16 mouse cellular contexts compared by ENCODE assay signal in the genomic region with DNA sequence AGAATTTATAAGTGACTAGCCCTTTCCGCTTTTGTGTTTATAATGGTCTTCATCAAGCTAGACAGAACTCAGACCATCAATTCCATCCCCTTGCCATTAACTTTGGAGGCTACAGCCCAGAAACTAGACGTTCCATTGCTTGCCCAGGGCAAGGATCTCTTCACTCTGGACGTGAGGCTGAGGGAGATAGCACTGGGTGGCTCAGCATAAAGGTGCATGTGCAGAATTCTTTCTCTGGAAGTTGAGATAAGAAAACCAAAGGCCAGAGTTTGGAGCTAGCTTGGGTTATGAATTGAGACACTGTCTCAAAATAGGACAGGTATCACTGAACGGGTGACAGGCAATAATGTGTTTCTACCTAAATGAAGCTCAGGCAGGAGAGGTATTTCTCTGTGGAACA. TPM values are rescaled to one million over a fixed set of nuclear protein-coding genes. Genes with fewer than 3 reads are reported as not detected.
"Had no signal": no experiment of that assay in that cellular context is flagged by ENCODE, and none has a peak within 500 bp of the region (broad histone marks: within the 10 kb centered on the region; RNA-seq: fewer than 3 reads in every experiment).

No protein-coding gene starts in this region.

- ATAC-seq: inflammation-experienced regulatory T-cells, adult 6 months; lung, postnatal 0 days had no signal

- H3K4me3 ChIP-seq: layer of hippocampus, adult 2 months; left cerebral cortex, adult 2 months; limb, embryonic 10.5 days; midbrain, embryonic 12.5 days had no signal

- DNase-seq: kidney, adult 11 months; kidney, postnatal 10 days; kidney, postnatal 4 days; lung, adult 2 months; lung, postnatal 36 days; right cerebral cortex, postnatal 14 days had no signal

- H3K9me3 ChIP-seq: limb, embryonic 10.5 days; midbrain, embryonic 12.5 days had no signal

- H3K4me2 ChIP-seq: midbrain, embryonic 12.5 days had no signal

- H3K27ac ChIP-seq: layer of hippocampus, adult 2 months; left cerebral cortex, adult 2 months; limb, embryonic 10.5 days; midbrain, embryonic 12.5 days; stomach, postnatal 0 days had no signal

- H3K9ac ChIP-seq: midbrain, embryonic 12.5 days had no signal

- H3K27me3 ChIP-seq: midbrain, embryonic 12.5 days had no signal

RNA-seq across cellular contexts. Expression of gene Ankrd61, which starts 6.3 kb away (rescaled TPM):
- total RNA-seq: left cerebral cortex, adult 2 months; left cerebral cortex, postnatal 14 days; megakaryocyte, adult 5-6 weeks; midbrain, postnatal 0 days had no signal

RNA-seq across cellular contexts. Expression of gene Gm42421, which starts 24.2 kb away (rescaled TPM):
- total RNA-seq: midbrain, postnatal 0 days had no signal
- polyA plus RNA-seq: lung, adult 2 months; lung, postnatal 0 days; stomach, postnatal 0 days had no signal
